Mouse (Mus musculus): ENCODE measurements around the gene Plxnd1.
A peak's percentile ranks its signal among the peaks of the same experiment; 100 is the strongest.

- peak; percentile 32; the same call in 1 of the 2 replicates for TF ChIP-seq CTCF (IDR thresholded peaks at IDR 0.05; ENCODE audit: borderline replicate concordance, insufficient read depth, low read length)
- TF ChIP-seq POLR2A (IDR thresholded peaks at IDR 0.05; ENCODE audit: low read depth, low read length): no peak
These were observed 32.2 kb downstream of the Plxnd1 start for GRCm38 (mm10) chr6:115962439-115963085.
